Mouse (Mus musculus) spleen, postnatal 10 days (tissue): ENCODE results near the gene Il1rap.

Experiments used
- DNase-seq, 2 experiments: peaks; one replicate each; pipeline ENCODE4 v3.0.0; 2021 to 2022; ENCODE audit warnings: low spot score in 2 of 2

Gene Il1rap

GRCm38 (mm10) chr16:26581048-26581912, at the start of gene Il1rap:
Il1rap (plus strand) TSS chr16:26581704.
- DNase-seq = peak; percentile 76 to 90

- no peak for DNase-seq
These were observed 49.2 kb upstream of the Il1rap start for GRCm38 (mm10) chr16:26532287-26532686.

GRCm38 (mm10) chr16:26546170-26546878, 35.2 kb upstream of the Il1rap start:
- DNase-seq = no peak

- no peak for DNase-seq
These were observed 34.7 kb upstream of the Il1rap start for GRCm38 (mm10) chr16:26546879-26547206.

GRCm38 (mm10) chr16:26549221-26549620, 32.3 kb upstream of the Il1rap start:
- DNase-seq = no peak

- DNase-seq = no peak
These were observed 29.3 kb upstream of the Il1rap start for GRCm38 (mm10) chr16:26552234-26552633.

GRCm38 (mm10) chr16:26558797-26559196, 22.7 kb upstream of the Il1rap start:
- DNase-seq = no peak

GRCm38 (mm10) chr16:26561743-26562142, 19.8 kb upstream of the Il1rap start:
- DNase-seq = no peak

- DNase-seq = no peak
These were observed 18.7 kb upstream of the Il1rap start for GRCm38 (mm10) chr16:26562771-26563170.

- DNase-seq = no peak
These were observed 12.0 kb upstream of the Il1rap start for GRCm38 (mm10) chr16:26569387-26569978.

GRCm38 (mm10) chr16:26571836-26572235, 9.7 kb upstream of the Il1rap start:
- no peak for DNase-seq

- DNase-seq = no peak
These were observed 7.3 kb upstream of the Il1rap start for GRCm38 (mm10) chr16:26574173-26574572.

GRCm38 (mm10) chr16:26581913-26582376, 441 bp downstream of the Il1rap start:
- DNase-seq = no peak

- no peak for DNase-seq
These were observed 4.3 kb downstream of the Il1rap start for GRCm38 (mm10) chr16:26585806-26586205.

GRCm38 (mm10) chr16:26590897-26591570, 9.5 kb downstream of the Il1rap start:
- no peak for DNase-seq

- no peak for DNase-seq
These were observed 14.9 kb downstream of the Il1rap start for GRCm38 (mm10) chr16:26596440-26596839.

- DNase-seq = no peak
These were observed 15.8 kb downstream of the Il1rap start for GRCm38 (mm10) chr16:26597307-26597706.

- no peak for DNase-seq
These were observed 17.1 kb downstream of the Il1rap start for GRCm38 (mm10) chr16:26598591-26598990.

GRCm38 (mm10) chr16:26601482-26601881, 20.0 kb downstream of the Il1rap start:
- no peak for DNase-seq

- no peak for DNase-seq
These were observed 23.1 kb downstream of the Il1rap start for GRCm38 (mm10) chr16:26604621-26605020.

- no peak for DNase-seq
These were observed 26.5 kb downstream of the Il1rap start for GRCm38 (mm10) chr16:26608003-26608402.

- DNase-seq = no peak
These were observed 29.0 kb downstream of the Il1rap start for GRCm38 (mm10) chr16:26610508-26610907.
